8 mouse cellular contexts compared by ENCODE assay signal in genomic region chr5:89844354-89844753, GRCm38 (mm10). TPM values are rescaled to one million over a fixed set of nuclear protein-coding genes. Genes with fewer than 3 reads are reported as not detected.
DNase-seq lines count a peak whose midpoint lies in the region; ATAC-seq and TF ChIP-seq lines count a peak whose summit lies in the region.

No protein-coding gene starts in this region.

- no peak overlapping the region for H3K27ac ChIP-seq in left cerebral cortex, adult 2 months
- no peak overlapping the region for H3K27ac ChIP-seq in kidney, embryonic 14.5 days (ENCODE audit: low read depth, low read length)
- H3K27ac ChIP-seq in stomach, embryonic 16.5 days (ENCODE audit: low read length): no peak overlapping the region

- no peak overlapping the region for H3K4me2 ChIP-seq in kidney, embryonic 14.5 days (replicated peaks; ENCODE audit: low read depth, low read length)
- H3K4me2 ChIP-seq in stomach, embryonic 16.5 days (ENCODE audit: low read depth, low read length): no peak overlapping the region

- H3K27me3 ChIP-seq in kidney, embryonic 14.5 days (ENCODE audit: control insufficient read depth, insufficient read depth, low read length): no peaks in the 10 kb centered on the region
- H3K27me3 ChIP-seq in stomach, embryonic 16.5 days (ENCODE audit: control insufficient read depth, insufficient read depth, low read length): no peaks in the 10 kb centered on the region

- no peaks in the 10 kb centered on the region for H3K9me3 ChIP-seq in kidney, embryonic 14.5 days (ENCODE audit: control insufficient read depth, low read length)
- H3K9me3 ChIP-seq in stomach, embryonic 16.5 days (replicated peaks; ENCODE audit: control insufficient read depth, low read length): no peaks in the 10 kb centered on the region

- peak; percentile 77; the same call in 1 of the 2 replicates for ATAC-seq in kidney, embryonic 14.5 days (ENCODE audit: low FRiP score, low TSS enrichment)
- 0 out of 2 replicates have a peak, but pooled peaks have one; percentile 66 for ATAC-seq in stomach, embryonic 16.5 days (ENCODE audit: insufficient read depth, low FRiP score)

- WGBS in kidney, embryonic 14.5 days: 21% methylated on average over 5 of the region's 5 CpGs
- WGBS in stomach, embryonic 16.5 days: 16% methylated on average over 5 of the region's 5 CpGs

- no peak overlapping the region for H3K4me3 ChIP-seq in left cerebral cortex, adult 2 months
- H3K4me3 ChIP-seq in kidney, embryonic 14.5 days (ENCODE audit: low read length): no peak overlapping the region
- no peak overlapping the region for H3K4me3 ChIP-seq in stomach, embryonic 16.5 days (replicated peaks; ENCODE audit: low read length)

- H3K36me3 ChIP-seq in kidney, embryonic 14.5 days (ENCODE audit: control insufficient read depth, insufficient read depth, low read length): no peaks in the 10 kb centered on the region
- no peaks in the 10 kb centered on the region for H3K36me3 ChIP-seq in stomach, embryonic 16.5 days (ENCODE audit: control insufficient read depth, insufficient read depth, low read length)

- intact Hi-C loops in left cerebral cortex, adult 2 months (cut with DNase I): no loop called here

- H3K9ac ChIP-seq in kidney, embryonic 14.5 days (ENCODE audit: low read depth, low read length): no peak overlapping the region
- H3K9ac ChIP-seq in stomach, embryonic 16.5 days (ENCODE audit: low read length): 0 out of 2 replicates have a peak overlapping the region, but pooled peaks have one; percentile 31

- H3K4me1 ChIP-seq in kidney, embryonic 14.5 days (ENCODE audit: control insufficient read depth, insufficient read depth, low read length): 0 out of 2 replicates have a peak, but pooled peaks cover 3% of the 10 kb centered on the region
- peaks cover 6% of the 10 kb centered on the region for H3K4me1 ChIP-seq in stomach, embryonic 16.5 days (ENCODE audit: control insufficient read depth, insufficient read depth, low read length)

- DNase-seq in left cerebral cortex, adult 2 months (ENCODE audit: extremely low spot score in 1 of 2, low spot score in 2 of 2): peak; percentile 31 to 33
- DNase-seq in left cerebral cortex, adult 9 months (ENCODE audit: low spot score in 2 of 2): no peak
- peak; percentile 77 to 90 for DNase-seq in cerebellum, postnatal 10 days
- DNase-seq in heart, adult 18-20 months: peak; percentile 79 to 84
- DNase-seq in lung, postnatal 36 days: peak; percentile 24
- DNase-seq in thymus, postnatal 14 days: no peak

- no peak for TF ChIP-seq CTCF in left cerebral cortex, adult 2 months (IDR thresholded peaks at IDR 0.05)

RNA-seq across cellular contexts. Expression of gene Adamts3, which starts 38.8 kb away (rescaled TPM):
- total RNA-seq in left cerebral cortex, adult 2 months (2021): 10 to 100 TPM; 19.3 to 21.7 TPM
- total RNA-seq in heart, adult 18-20 months (2021): 1 to 10 TPM; 3.5 to 4.4 TPM
- 2.2 and 3.4 TPM in 2 replicates for polyA plus RNA-seq in kidney, embryonic 14.5 days (2014; fragmentation: Nextera tagmentation; extraction: Ambion mirVana)
- polyA plus RNA-seq in stomach, embryonic 16.5 days (2015; fragmentation: Nextera tagmentation; extraction: Ambion mirVana): 2.1 and 2.6 TPM in 2 replicates

Comparison
In these comparisons a context has a peak if more than half of its experiments do, and no peak if none do; other contexts are left out.
1. DNase-seq: peak in left cerebral cortex, adult 2 months (2 of 2), cerebellum, postnatal 10 days (2 of 2), heart, adult 18-20 months (2 of 2) and lung, postnatal 36 days (single experiment); none in left cerebral cortex, adult 9 months (0 of 2) and thymus, postnatal 14 days (single experiment).